Mouse (Mus musculus) ES-E14 (cell line): ENCODE data around the gene Tfb1m. TPM values are rescaled to one million over a fixed set of nuclear protein-coding genes. Genes with fewer than 3 reads are reported as not detected.

ENCODE experiments used
- DNase-seq: peaks from one replicate; pipeline ENCODE4 v3.0.0-alpha.2; 2013; ENCODE audit warnings: low read depth, low spot score
- H3K27ac ChIP-seq: 2 replicates; pipeline ENCODE4 v1.5.1; 2012; ENCODE audit warnings: low read depth, mild to moderate bottlenecking, low read length, moderate library complexity, mixed read lengths; ENCODE audit not compliant: poor library complexity, insufficient read depth, severe bottlenecking
- H3K36me3 ChIP-seq: 2 replicates; pipeline ENCODE4 v1.6.1; 2012; ENCODE audit warnings: mild to moderate bottlenecking, low read length, moderate library complexity, mixed read lengths; ENCODE audit not compliant: control insufficient read depth, poor library complexity, insufficient read depth, severe bottlenecking
- H3K4me1 ChIP-seq, 2 experiments: fragments of 150-350 bp in 1 of 2; sonication (generic) in 1 of 2; 2 replicates each; pipeline ENCODE4 v1.6.1; 2012; ENCODE audit warnings: low read length in 2 of 2, mild to moderate bottlenecking in 1 of 2, mixed read lengths in 1 of 2; ENCODE audit not compliant: control insufficient read depth in 2 of 2, insufficient read depth in 2 of 2, poor library complexity in 1 of 2
- H3K4me3 ChIP-seq, 2 experiments: fragments of 150-350 bp in 1 of 2; sonication (generic) in 1 of 2; 2 replicates each; pipeline ENCODE4 v1.5.1; 2012; ENCODE audit warnings: low read length in 2 of 2, low read depth in 1 of 2, mild to moderate bottlenecking in 1 of 2, mixed read lengths in 1 of 2; ENCODE audit not compliant: insufficient read depth in 1 of 2, poor library complexity in 1 of 2, severe bottlenecking in 1 of 2
- H3K9ac ChIP-seq: 2 replicates; pipeline ENCODE4 v1.6.1; 2012; ENCODE audit warnings: low read depth, mild to moderate bottlenecking, low read length, mixed read lengths; ENCODE audit not compliant: poor library complexity, insufficient read depth, severe bottlenecking
- H3K9me3 ChIP-seq: fragments of 150-350 bp; sonication (generic); 2 replicates; pipeline ENCODE4 v1.6.1; 2012; ENCODE audit warnings: low read depth, mild to moderate bottlenecking, low read length; ENCODE audit not compliant: control insufficient read depth, insufficient read depth
- CHD2 ChIP-seq: IDR thresholded peaks from 2 replicates; pipeline ENCODE4 v1.6.1; 2014; ENCODE audit warnings: mild to moderate bottlenecking, low read depth, low read length, inconsistent platforms
- HCFC1 ChIP-seq: IDR thresholded peaks from 2 replicates; pipeline ENCODE4 v1.6.1; 2012; ENCODE audit warnings: low read length, inconsistent platforms, borderline replicate concordance; ENCODE audit not compliant: insufficient read depth
- MAFK ChIP-seq: IDR thresholded peaks from 2 replicates; pipeline ENCODE4 v1.6.1; 2014; ENCODE audit warnings: mild to moderate bottlenecking, low read depth, low read length, inconsistent platforms; ENCODE audit not compliant: insufficient read depth
- ZC3H11A ChIP-seq: IDR thresholded peaks from 2 replicates; pipeline ENCODE4 v1.6.1; 2012; ENCODE audit warnings: low read depth, mild to moderate bottlenecking, inconsistent platforms, low read length, borderline replicate concordance
- ZNF384 ChIP-seq: IDR thresholded peaks from 2 replicates; pipeline ENCODE4 v1.6.1; 2012; ENCODE audit warnings: low read depth, low read length, inconsistent platforms
- in situ Hi-C, 2 experiments: fragments of 600-800 bp; cut with MboI; formaldehyde crosslinking; loops; one replicate each; pipeline ENCODE4 v1.15.1; 2025; ENCODE audit warnings: low sequenced_read_pairs in 2 of 2, inconsistent platforms in 1 of 2; ENCODE audit not compliant: unreplicated experiment in 2 of 2
- total RNA-seq: library from RNA; depleted of rRNA; stranded (reverse); fragments of 300-350 nt; gene quantifications from 2 replicates; pipeline ENCODE4 v1.2.3, GENCODE M21; 2012

The Tfb1m gene
- total RNA-seq, 1 experiment = 14.5 TPM

DNA sequence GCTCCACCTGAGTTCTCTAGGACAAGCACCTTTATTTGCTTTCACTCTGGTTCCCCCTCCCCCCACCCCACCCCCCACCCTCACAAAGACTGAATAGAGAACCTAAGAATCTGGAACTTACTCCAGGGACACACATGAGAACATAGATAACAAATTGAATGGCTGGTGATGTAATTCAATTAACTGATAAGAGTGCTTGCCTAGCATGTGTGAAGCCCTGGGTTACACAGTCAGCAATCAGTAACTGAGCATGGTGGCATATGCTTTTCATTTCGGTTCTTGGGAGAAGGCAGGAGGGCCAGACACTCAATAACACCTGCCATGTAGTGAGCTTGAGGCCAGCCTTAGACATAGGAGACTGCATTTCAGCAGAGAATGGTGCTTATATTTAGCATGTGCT lies 1.3 kb downstream of the Tfb1m start:
- Histone ChIP-seq H3K27ac (no peak overlapping the region), H3K4me1 (peaks cover 0 to 14% of the 10 kb centered on the region in 2 experiments; a peak in 3 of 4 replicates), H3K36me3 (peaks cover 2% of the 10 kb centered on the region), H3K9ac (no peak overlapping the region), H3K9me3 (no peaks in the 10 kb centered on the region), H3K4me3 (peak overlapping the region in 1 of 2 experiments; percentile 88; a peak in 1 of 4 replicates)
- no peak for DNase-seq
- in situ Hi-C loops = no loop called here
- TF ChIP-seq ZNF384 (no peak), ZC3H11A (no peak), CHD2 (no peak), MAFK (no peak), HCFC1 (no peak)

- Histone ChIP-seq H3K36me3 (no peaks in the 10 kb centered on the region), H3K9ac (no peak overlapping the region), H3K4me3 (no peak overlapping the region), H3K4me1 (peaks cover 0 to 4% of the 10 kb centered on the region in 2 experiments; a peak in 1 of 4 replicates), H3K9me3 (no peaks in the 10 kb centered on the region), H3K27ac (no peak overlapping the region)
- TF ChIP-seq HCFC1 = no peak
- TF ChIP-seq CHD2 = no peak
- TF ChIP-seq MAFK = no peak
- no peak for TF ChIP-seq ZC3H11A
- no peak for TF ChIP-seq ZNF384
- no peak for DNase-seq
- in situ Hi-C loops = no loop called here
Observed at GRCm38 (mm10) chr17:3547725-3548124, 9.9 kb downstream of the Tfb1m start.

DNA sequence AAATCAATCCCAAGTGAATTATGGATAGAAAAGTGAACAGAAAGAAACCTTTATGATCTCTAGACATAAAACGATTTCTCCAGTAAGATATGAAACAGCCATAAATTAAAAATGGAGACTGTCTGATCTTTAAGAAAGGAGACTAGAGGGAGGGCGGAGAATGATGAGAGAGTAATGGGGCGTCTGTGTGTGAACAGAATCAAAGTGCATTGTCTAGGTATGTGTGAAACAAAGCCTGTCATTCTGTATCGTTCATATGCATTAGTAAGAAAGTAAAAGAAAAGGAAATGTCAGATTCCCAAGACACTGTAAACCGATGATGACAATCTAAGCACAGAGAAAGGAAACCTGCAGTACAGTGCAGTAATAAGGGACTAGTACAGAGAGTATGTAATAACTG lies 16.5 kb downstream of the Tfb1m start:
- in situ Hi-C loops = no loop called here
- H3K36me3 ChIP-seq = no peaks in the 10 kb centered on the region
- no peak overlapping the region for H3K27ac ChIP-seq
- H3K9ac ChIP-seq = no peak overlapping the region
- H3K4me1 ChIP-seq = no peaks in the 10 kb centered on the region
- TF ChIP-seq HCFC1 = no peak
- TF ChIP-seq ZNF384 = no peak
- H3K4me3 ChIP-seq = no peak overlapping the region
- no peak for DNase-seq
- no peaks in the 10 kb centered on the region for H3K9me3 ChIP-seq

DNA sequence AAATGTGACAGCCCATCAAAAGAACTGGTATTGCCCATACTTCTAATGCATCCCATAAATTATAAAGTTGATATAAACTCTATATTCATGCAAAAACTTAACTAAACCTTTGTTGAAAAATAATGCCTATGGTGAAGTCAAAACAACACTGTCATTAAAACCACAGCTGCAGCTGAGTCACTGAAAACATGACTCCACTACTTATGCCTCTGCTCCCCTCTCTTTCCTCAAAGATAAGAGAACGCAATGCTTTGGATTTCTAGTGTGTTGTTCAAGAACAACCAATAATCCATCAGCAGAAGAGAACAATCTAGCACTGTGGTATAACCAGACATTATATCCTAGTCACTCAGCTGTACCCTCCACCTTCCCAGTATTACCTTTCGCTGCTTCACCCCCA lies 17.3 kb downstream of the Tfb1m start:
- no peaks in the 10 kb centered on the region for H3K9me3 ChIP-seq
- H3K27ac ChIP-seq = no peak overlapping the region
- no peak overlapping the region for H3K9ac ChIP-seq
- no peak overlapping the region for H3K4me3 ChIP-seq
- H3K36me3 ChIP-seq = peaks cover 2% of the 10 kb centered on the region
- no peak for DNase-seq
- in situ Hi-C loops = no loop called here
- TF ChIP-seq ZC3H11A (no peak), HCFC1 (no peak), ZNF384 (no peak), MAFK (no peak), CHD2 (no peak)
- no peaks in the 10 kb centered on the region for H3K4me1 ChIP-seq

- H3K9ac ChIP-seq = no peak overlapping the region
- H3K4me1 ChIP-seq = peaks cover 0 to 2% of the 10 kb centered on the region in 2 experiments; a peak in 1 of 4 replicates
- H3K4me3 ChIP-seq = no peak overlapping the region
- no peak for TF ChIP-seq CHD2
- no peak for TF ChIP-seq ZC3H11A
- no peak for TF ChIP-seq ZNF384
- TF ChIP-seq MAFK = no peak
- no peak for TF ChIP-seq HCFC1
- peaks cover 8% of the 10 kb centered on the region for H3K36me3 ChIP-seq
- in situ Hi-C loops = no loop called here
- H3K27ac ChIP-seq = no peak overlapping the region
- DNase-seq = no peak
- no peaks in the 10 kb centered on the region for H3K9me3 ChIP-seq
Observed at GRCm38 (mm10) chr17:3533425-3533824, 24.2 kb downstream of the Tfb1m start.
